Mouse (Mus musculus) kidney, adult 11 months (tissue): ENCODE data around the gene Zfp869.
"Not testable (repeated sequence)": the region's sequence is repeated elsewhere in the genome, so short reads cannot be mapped to it uniquely, and the experiment has no call there.

Experiments used
- DNase-seq: peaks from one replicate; pipeline ENCODE4 v3.0.0; 2022

Zfp869 gene

DNA sequence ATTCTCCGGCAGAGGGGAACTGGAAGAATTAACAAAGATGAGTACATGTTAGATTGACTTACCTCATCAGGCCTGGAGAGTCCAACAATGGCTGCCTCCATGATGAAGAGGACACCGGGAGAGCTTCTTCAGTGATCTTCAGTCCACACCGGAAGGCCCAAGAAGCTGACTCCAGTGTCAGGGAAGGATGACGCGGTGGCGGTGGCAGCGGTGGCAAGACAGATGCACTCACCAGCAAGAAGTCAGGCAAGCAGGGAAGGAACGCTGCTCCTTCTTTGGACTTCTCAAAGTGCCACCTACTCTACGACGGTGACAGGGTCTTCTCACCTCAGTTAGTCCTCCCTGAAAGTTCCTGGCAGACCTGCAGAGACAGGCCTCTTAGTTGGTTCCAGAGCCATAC is at the start of gene Zfp869:
Gene Zfp869, minus strand, starts transcription at position 101 of the 400 bp plus-strand sequence.
- DNase-seq: not testable (repeated sequence)

- no peak for DNase-seq
Measured at GRCm38 (mm10) chr8:69758316-69758715, 47.8 kb upstream of the Zfp869 start.

DNA sequence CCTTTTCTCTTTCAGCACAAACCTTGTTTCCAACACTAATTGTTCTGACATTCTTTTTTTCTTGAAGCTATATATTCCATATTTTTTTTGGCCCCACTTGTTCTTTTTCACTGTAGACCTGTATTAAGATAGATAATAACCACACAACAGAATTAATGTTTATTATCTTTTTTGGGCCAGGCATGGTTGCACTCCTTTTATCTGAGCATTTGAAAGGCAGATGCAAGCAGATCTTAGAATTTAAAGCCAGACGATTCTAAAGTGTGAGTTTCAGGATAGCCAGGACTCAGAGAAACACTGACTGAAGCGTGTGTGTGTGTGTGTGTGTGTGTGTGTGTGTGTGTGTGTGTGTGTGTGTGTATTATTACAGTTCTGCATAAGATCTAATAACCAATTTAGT is 41.9 kb upstream of the Zfp869 start:
- DNase-seq: no peak

GRCm38 (mm10) chr8:69749544-69750454 is 39.3 kb upstream of the Zfp869 start, which contains the start of gene Zfp963:
Zfp963 (minus strand) TSS chr8:69749970.
- DNase-seq: peak; percentile 95

- DNase-seq: no peak
Measured at GRCm38 (mm10) chr8:69741231-69741630, 30.7 kb upstream of the Zfp869 start.

- no peak for DNase-seq
Measured at GRCm38 (mm10) chr8:69740763-69741162, 30.2 kb upstream of the Zfp869 start.

DNA sequence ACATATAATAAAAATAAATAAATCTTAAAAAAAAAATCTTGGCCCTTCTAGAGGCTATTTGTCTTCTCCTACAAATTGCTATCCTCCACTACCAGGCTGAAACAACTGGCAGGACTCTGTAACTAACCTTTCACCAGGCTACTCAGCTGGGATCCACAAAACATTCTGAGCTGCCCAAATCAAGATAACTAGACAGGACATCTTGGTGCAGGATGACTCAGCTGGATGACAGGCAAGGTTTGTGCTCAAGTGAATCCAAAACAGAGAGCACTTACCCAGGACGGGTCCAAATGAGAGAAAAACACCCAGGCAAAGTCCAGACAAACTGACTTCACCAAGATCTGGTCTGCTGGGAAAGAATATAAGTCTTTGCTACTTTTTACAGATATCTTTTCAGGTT is 25.0 kb upstream of the Zfp869 start:
- DNase-seq: no peak

GRCm38 (mm10) chr8:69717232-69717580 is 6.7 kb upstream of the Zfp869 start:
- DNase-seq: no peak

DNA sequence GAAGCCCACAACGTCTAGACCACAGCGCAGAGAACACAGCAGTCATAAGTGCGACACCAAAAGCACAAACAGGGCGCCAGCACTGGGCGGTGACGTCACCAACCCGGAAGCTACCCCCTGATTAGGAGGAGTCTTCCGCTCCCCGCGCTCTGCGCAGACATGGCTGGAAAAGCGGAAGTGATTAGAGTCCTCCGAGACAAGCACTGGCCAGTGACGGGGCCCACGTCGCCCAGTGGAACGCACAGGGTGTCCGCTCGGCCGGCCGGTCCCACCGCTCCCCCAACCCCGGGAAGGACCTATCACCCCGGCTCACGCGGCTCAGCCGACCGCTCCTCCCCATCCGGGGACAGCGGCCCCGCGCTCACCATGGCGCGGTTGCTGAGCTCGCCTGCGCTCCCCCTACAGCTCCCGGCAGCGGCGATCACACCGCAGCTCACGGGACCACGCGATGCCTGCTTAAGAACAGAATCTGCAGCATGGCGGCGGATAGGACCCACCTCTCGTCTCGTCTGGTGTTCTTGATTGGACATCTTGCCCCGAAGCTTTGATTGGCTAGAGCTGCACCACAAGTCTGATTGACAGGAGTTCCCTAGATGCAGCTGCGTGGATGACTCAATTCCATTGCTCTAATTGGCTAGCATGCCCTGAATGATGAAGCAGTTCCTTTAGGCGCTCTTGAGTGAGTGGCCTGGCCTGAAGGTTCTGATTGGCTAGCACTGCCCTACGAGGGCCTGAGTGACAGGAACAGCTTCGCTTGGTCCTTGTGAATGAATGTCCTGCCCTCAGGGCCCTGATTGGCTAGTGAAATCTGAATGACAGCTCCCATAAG is 6.1 kb upstream of the Zfp869 start:
- peak; percentile 100 for DNase-seq

DNA sequence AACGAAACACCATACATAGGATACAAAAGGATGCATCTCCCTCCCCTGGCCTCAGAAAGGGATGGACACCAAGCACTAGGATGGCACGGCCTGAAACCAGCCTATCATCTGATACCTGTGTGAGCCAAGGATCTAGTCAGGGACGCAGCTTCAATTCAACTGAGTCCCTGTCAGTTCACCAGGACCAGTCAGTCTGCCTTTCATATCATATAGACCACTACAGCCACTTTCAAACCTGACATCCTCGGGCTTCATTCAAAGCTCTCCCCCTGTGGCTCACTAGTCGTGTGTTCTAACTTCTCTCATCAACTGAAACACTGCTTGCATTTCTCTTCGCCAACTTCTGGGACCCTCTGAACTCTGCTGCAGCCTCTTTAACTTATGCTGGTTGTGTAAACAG is 4.8 kb upstream of the Zfp869 start:
- no peak for DNase-seq

DNA sequence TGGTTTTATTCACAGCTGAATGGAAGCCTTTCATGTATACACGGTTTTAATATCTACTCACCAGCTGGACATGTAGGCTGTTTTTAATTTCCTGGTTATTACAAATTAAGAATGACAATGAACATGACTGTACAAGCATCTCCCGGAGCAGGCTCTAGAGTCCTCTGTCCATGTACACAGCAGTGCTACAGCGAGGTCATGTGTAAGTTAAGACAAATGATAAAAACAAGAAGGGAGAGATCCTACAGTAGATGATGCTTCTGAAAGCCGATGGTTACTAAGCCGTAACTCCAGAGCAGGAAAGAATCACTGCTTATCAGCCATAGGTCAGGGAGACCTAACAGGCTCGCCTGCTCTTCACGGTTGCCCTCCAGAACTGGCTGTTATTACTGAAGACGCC is 3.0 kb upstream of the Zfp869 start:
- DNase-seq: no peak

DNA sequence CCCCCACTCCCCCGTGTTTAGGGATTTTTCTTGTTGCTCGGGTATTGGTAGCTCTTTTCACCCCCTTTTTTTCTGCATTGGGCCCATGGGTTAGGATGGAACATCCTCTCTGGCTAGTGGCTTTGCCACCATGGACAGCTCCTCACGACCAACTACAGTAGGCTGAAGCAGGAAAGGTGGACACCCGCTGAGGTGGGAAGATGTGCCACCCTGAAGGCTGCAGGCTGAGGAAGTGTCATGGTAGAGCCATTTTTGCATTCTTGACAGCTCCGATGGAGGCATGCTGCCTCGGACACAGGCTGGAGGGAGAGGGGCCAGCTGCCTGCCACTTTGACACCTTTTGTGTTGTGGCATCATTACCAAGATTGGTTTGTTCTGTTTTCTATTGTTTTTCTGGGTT is 8.7 kb downstream of the Zfp869 start:
- no peak for DNase-seq

DNA sequence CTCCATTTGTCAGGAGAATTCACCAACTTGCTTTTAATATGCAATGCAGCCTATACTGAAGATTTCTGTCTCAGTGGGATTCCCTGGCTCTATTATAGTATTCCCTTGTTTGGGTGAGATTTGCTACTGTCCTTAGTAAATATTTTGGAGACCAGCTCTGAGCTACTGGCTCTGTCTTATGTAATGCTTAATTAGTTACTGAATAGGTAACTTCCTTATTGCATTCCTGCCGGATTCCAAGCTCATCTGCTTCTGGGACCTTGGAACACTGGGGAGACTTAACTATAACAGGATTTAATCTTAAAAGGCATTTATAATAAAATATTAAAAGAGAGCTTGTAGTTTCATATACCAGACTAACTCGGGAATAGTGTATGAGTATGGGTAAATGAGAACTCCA is 45.5 kb downstream of the Zfp869 start:
- peak; percentile 21 for DNase-seq

DNA sequence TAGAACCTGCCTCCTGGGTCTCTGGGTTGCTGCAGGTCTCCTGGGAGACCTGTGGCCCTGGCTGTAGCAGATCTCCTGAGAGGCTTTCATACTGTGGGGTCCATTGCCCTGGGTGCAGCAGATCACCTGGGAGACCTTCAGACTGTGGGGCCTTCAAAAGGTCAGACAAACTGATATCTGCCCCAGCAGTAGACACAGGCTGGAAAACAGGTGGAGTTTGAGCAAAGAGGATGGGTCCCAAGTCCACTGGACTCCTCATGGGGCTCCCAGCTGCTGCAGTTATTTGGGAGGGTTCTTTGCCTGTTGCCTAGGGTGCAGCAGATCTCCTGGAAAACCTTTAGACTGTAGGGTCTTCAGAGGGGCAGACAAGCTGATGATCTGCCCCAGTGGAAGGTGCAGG is 49.2 kb downstream of the Zfp869 start:
- DNase-seq: no peak
